Mouse (Mus musculus) E14TG2a.4 (cell line): ENCODE measurements at regions not wholly inside any gene's neighbourhood (a gene's known extent, or its start where the extent isn't known, plus 50 kb on each side); places are given as distances from the start of the nearest gene placed in this dataset.

Source experiments
- CTCF ChIP-seq: conservative IDR thresholded peaks from 2 replicates; pipeline ENCODE4 v1.5.1; 2014; ENCODE audit warnings: low read length
- NANOG ChIP-seq: IDR thresholded peaks from 2 replicates; pipeline ENCODE4 v1.6.1; 2014; ENCODE audit warnings: borderline replicate concordance, low read length, mixed read lengths

DNA sequence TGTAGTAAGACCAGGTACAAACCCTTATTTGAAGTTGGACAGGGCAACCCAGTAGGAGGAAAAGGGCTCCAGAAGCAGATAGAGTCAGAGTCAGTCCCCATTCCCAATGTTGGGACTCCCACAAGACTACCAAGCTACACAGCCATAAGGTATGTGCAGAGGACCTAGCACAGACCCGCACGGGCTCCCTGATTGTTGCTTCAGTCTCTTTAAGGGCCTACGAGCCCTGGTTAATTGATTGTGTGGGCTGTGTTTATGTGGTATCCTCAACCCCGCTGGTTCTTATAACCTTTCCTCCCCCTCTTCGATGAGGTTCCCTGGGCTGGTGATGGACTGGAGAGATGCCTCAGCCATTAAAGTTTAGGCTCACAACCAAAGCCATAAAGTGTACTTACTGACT is 431.6 kb downstream of the 9330182O14Rik start:
- no peak for TF ChIP-seq CTCF
- no peak for TF ChIP-seq NANOG
